Mouse (Mus musculus): Measurements from ENCODE around the gene Sema3b.

GRCm38 (mm10) chr9:107640257-107640772 is 31.3 kb upstream of the Sema3b start:
- TF ChIP-seq CTCF (IDR thresholded peaks at IDR 0.05; ENCODE audit: insufficient read depth, low read length): no peak
- no peak for TF ChIP-seq POLR2A (IDR thresholded peaks at IDR 0.05; ENCODE audit: borderline replicate concordance, extremely low read depth, low read depth, low read length)

Data from lung, adult 2 months (tissue).